Mouse (Mus musculus) kidney, postnatal 0 days (tissue): ENCODE measurements around the gene Pipox. TPM values are rescaled to one million over a fixed set of nuclear protein-coding genes. Genes with fewer than 3 reads are reported as not detected.

Source experiments
- ATAC-seq: fragments of 200-750 bp; cut with Nextera tagmentation; replicated peaks from 2 replicates; pipeline ENCODE4 v1.8.0; 2017; ENCODE audit warnings: low read depth, moderate number of reproducible peaks, moderate TSS enrichment, moderate library complexity; ENCODE audit not compliant: low FRiP score
- DNase-seq: peaks from one replicate; pipeline ENCODE4 v3.0.0-alpha.2; 2016; ENCODE audit warnings: low spot score
- H3K27ac ChIP-seq: fragments of 300-500 bp; sonication (generic); 2 replicates; pipeline ENCODE4 v1.5.1; 2014; ENCODE audit warnings: mild to moderate bottlenecking
- H3K27me3 ChIP-seq: fragments of 300-500 bp; sonication (generic); 2 replicates; pipeline ENCODE4 v1.6.1; 2014; ENCODE audit warnings: low read length, mixed read lengths; ENCODE audit not compliant: insufficient read depth
- H3K36me3 ChIP-seq: fragments of 300-500 bp; sonication (generic); 2 replicates; pipeline ENCODE4 v1.6.1; 2014; ENCODE audit warnings: low read length, mixed read lengths; ENCODE audit not compliant: insufficient read depth
- H3K4me1 ChIP-seq: fragments of 300-500 bp; sonication (generic); replicated peaks from 2 replicates; pipeline ENCODE4 v1.6.1; 2014; ENCODE audit warnings: antibody characterized with exemption, low read length, mixed read lengths; ENCODE audit not compliant: insufficient read depth
- H3K4me2 ChIP-seq: fragments of 300-500 bp; sonication (generic); 2 replicates; pipeline ENCODE4 v1.6.1; 2014; ENCODE audit warnings: mild to moderate bottlenecking, low read length, moderate library complexity, mixed read lengths
- H3K4me3 ChIP-seq: fragments of 300-500 bp; sonication (generic); replicated peaks from 2 replicates; pipeline ENCODE4 v1.5.1; 2014; ENCODE audit warnings: low read depth, low read length
- H3K9ac ChIP-seq: fragments of 300-500 bp; sonication (generic); 2 replicates; pipeline ENCODE4 v1.6.1; 2014; ENCODE audit warnings: low read depth, low read length
- H3K9me3 ChIP-seq: fragments of 300-500 bp; sonication (generic); replicated peaks from 2 replicates; pipeline ENCODE4 v1.6.1; 2016; ENCODE audit warnings: low read length, inconsistent platforms, mixed read lengths
- CTCF ChIP-seq: IDR thresholded peaks from 2 replicates; pipeline ENCODE4 v1.5.1; 2016; ENCODE audit warnings: antibody characterized with exemption, low read depth, mild to moderate bottlenecking, moderate library complexity
- WGBS: fragments of 180-500 bp; shearing (Covaris S2); extraction: QIAGEN DNeasy Blood & Tissue Kit; methylation state at CpG from one replicate; pipeline ENCODE4 v1.1.7; 2014; 5-methylcytosine and 5-hydroxymethylcytosine counted together
- polyA plus RNA-seq: library from polyadenylated mRNA; unstranded; fragments of >200 nt; fragmentation: Nextera tagmentation; extraction: Ambion mirVana; gene quantifications from 2 replicates; pipeline ENCODE4 v1.2.1, GENCODE M21; 2015

Gene Pipox
- polyA plus RNA-seq, 1 experiment from 2014 or later: 20.9 TPM

DNA sequence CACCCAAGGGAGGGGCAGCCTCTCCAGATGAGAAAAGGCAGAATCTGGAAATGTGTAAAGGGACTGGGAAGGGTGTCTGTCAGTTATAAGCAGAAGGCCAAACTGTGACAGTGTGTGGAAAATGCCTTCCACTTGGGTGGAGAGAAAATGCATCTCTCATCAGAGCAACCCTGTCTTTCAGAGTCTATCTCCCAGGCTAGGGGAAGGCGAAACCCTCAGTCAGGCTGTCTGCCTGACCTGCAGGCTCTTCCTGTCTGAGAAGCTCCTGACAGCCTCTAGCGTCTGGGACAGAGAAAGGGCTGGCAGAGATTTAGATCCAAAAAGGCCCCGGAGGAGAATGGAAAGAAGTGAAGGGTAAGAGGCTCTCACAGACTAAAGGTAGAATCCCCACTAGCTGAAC, 9.9 kb upstream of the Pipox start:
- no peak for DNase-seq
- TF ChIP-seq CTCF: no peak
- H3K9ac ChIP-seq: no peak overlapping the region
- H3K4me1 ChIP-seq: 0 out of 2 replicates have a peak, but pooled peaks cover 3% of the 10 kb centered on the region
- no peak overlapping the region for H3K4me3 ChIP-seq
- no peaks in the 10 kb centered on the region for H3K9me3 ChIP-seq
- no peaks in the 10 kb centered on the region; the same call in 1 of the 2 replicates for H3K27me3 ChIP-seq
- H3K36me3 ChIP-seq: no peaks in the 10 kb centered on the region
- ATAC-seq: no peak
- WGBS: 35% methylated on average over 3 of the region's 3 CpGs
- H3K4me2 ChIP-seq: no peak overlapping the region
- H3K27ac ChIP-seq: no peak overlapping the region

DNA sequence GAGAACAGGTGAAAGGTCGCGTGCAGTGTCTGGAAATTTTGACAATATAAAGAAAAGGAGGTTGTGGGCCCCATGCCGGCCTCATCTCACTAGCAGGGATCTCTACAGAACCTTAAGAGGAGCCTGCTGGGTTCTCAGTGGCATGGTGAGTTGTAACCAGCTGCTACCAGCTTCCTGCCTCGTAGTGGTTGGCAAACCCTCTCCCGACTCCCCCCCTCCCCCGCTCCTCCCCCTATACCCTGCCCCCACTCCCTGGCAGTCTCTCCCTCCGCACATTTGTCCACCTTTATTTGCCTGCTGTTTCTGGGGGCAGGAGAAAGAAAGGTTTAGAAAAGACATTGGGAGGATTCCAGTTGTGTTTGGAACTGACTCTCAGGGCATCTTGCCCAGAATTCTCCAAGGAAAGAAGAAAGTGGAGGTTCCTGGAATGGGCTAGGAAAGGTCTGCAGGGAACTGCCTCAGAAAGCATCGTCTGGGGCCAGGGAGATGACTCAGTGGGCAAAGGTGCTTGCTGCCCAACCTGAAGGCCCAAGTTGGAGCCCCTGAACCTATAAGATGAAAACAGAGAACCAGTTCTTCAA, 8.0 kb upstream of the Pipox start:
- 0 out of 2 replicates have a peak, but pooled peaks cover 2% of the 10 kb centered on the region for H3K4me1 ChIP-seq
- ATAC-seq (no peak), DNase-seq (no peak)
- no peaks in the 10 kb centered on the region for H3K36me3 ChIP-seq
- no peak for TF ChIP-seq CTCF
- H3K27ac ChIP-seq: no peak overlapping the region
- H3K9me3 ChIP-seq: no peaks in the 10 kb centered on the region
- no peak overlapping the region for H3K4me2 ChIP-seq
- no peak overlapping the region for H3K9ac ChIP-seq
- H3K4me3 ChIP-seq: no peak overlapping the region
- H3K27me3 ChIP-seq: no peaks in the 10 kb centered on the region; the same call in 1 of the 2 replicates
- WGBS: 39% methylated on average over 8 of the region's 8 CpGs

DNA sequence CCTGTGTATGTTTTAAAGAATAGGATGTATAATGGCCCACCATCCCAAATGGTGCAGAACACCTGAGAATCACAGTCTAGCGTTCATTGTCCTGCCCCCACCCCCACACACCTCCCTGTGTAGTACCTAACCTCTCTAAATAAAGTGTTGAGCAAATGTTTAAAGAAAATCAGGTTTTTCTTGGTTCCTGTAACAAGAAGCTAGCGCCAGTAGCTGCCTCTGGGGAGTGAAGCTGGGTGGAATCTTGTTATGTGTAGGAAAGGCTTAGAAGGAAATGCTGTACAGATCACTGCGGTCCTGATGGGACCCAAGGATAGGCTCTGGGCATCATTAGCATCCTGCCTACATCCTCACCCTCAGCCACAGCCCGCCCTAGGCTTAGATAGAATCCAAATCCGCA, 7.5 kb upstream of the Pipox start:
- no peak overlapping the region for H3K27ac ChIP-seq
- H3K36me3 ChIP-seq: no peaks in the 10 kb centered on the region
- WGBS: 57% methylated on average over 5 of the region's 5 CpGs
- no peak overlapping the region for H3K4me2 ChIP-seq
- DNase-seq (no peak), ATAC-seq (no peak)
- no peak for TF ChIP-seq CTCF
- H3K9ac ChIP-seq: no peak overlapping the region
- no peak overlapping the region for H3K4me3 ChIP-seq
- no peaks in the 10 kb centered on the region for H3K9me3 ChIP-seq
- H3K4me1 ChIP-seq: no peaks in the 10 kb centered on the region
- H3K27me3 ChIP-seq: no peaks in the 10 kb centered on the region; the same call in 1 of the 2 replicates

DNA sequence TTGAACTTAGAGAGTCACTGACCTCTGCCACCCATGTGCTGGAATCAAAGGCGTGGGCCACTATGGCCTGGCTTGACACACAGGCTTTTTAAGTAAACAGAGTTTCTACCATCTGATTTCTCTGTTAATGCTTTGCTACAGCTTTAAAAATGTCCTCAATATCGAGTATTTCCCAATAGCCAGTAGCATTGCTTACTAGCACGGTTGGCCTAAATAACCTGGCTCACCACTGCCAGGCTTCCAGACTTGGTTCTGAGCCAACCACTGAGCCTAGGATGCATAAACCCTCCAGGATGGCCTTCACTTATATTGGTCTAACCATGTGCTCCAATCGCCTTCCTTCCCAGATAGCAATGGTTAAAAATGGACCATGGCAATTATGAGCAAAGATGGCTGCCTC, 6.8 kb upstream of the Pipox start:
- H3K27me3 ChIP-seq: no peaks in the 10 kb centered on the region; the same call in 1 of the 2 replicates
- WGBS: 87% methylated on average over 4 of the region's 4 CpGs
- H3K27ac ChIP-seq: no peak overlapping the region
- ATAC-seq (no peak), DNase-seq (no peak)
- no peaks in the 10 kb centered on the region for H3K36me3 ChIP-seq
- no peak overlapping the region for H3K4me3 ChIP-seq
- no peak overlapping the region for H3K4me2 ChIP-seq
- H3K9me3 ChIP-seq: no peaks in the 10 kb centered on the region
- no peak for TF ChIP-seq CTCF
- no peak overlapping the region for H3K9ac ChIP-seq
- no peaks in the 10 kb centered on the region for H3K4me1 ChIP-seq

DNA sequence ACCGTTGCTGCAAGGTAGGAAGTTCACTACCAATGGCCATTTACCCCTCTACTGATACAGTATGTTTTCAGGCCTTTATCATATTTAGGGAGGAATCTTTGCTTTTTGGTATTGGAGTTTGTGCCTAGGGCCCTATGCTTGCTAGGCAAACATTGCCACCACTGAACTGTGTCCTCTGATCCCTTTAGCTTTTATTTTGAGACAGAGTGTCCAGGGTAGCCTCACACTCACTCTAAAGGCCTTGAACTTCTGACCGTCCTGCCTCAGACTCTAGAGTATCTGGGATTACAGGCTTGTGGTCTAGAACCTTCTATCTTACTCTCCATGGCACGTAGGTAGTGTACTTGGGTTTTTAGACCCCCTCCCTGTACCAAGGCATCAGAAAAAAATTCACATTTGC, 6.3 kb upstream of the Pipox start:
- Histone ChIP-seq H3K9ac (no peak overlapping the region), H3K36me3 (no peaks in the 10 kb centered on the region), H3K27ac (no peak overlapping the region), H3K27me3 (no peaks in the 10 kb centered on the region; the same call in 1 of the 2 replicates), H3K4me2 (no peak overlapping the region), H3K4me3 (no peak overlapping the region), H3K4me1 (no peaks in the 10 kb centered on the region), H3K9me3 (no peaks in the 10 kb centered on the region)
- WGBS: 79% methylated on average over 3 of the region's 3 CpGs
- DNase-seq (no peak), ATAC-seq (no peak)
- no peak for TF ChIP-seq CTCF

DNA sequence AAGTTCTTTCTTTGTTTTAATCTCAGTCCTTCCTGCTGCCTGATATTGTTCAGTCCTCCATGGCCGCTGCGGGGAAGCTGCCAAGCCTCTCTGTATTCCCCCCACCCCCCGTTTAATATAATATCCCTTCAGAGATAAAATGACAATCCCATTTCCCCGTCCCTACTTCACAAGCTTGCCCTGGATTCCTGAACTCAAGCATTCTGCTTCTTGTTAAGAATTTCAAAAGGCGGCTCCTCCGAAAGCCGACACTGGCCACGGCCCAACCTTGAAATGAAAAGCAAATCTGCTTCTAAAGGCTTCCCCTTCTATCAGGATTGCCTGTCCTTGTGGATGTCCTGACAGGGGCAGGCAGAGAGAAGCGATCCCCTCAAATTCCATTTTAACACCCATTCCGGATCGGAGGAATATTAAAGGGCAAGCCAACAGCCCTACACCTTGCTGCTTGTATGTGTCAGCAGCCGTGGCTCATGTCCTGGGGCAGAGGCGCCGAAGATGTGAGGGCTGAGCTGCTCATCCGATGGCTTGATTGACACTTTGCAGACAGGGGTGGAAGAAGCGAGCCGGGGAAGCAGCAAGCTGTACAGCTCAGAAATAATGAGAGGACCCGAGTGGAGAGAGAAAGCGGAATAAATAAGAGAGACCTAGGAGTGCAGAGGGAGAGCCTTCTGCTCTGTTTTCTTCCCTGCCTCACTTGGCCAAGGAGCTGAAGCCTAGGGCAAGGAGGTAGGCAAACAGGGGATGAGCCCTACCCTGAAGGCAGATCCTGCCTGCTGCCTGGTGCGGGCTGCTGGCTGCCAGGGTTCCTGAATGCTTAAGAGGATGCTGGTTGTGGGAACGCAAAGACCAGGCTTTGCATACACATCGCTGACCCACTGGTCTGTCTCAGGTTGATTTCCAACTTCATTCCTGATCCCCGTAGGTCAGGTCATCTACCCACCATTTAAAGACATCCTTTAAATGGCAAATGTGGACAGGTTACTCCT, 3.2 kb upstream of the Pipox start:
- Histone ChIP-seq H3K27me3 (no peaks in the 10 kb centered on the region; the same call in 1 of the 2 replicates), H3K36me3 (no peaks in the 10 kb centered on the region), H3K9me3 (no peaks in the 10 kb centered on the region), H3K9ac (no peak overlapping the region), H3K4me3 (no peak overlapping the region), H3K27ac (no peak overlapping the region), H3K4me2 (no peak overlapping the region), H3K4me1 (peaks cover 12% of the 10 kb centered on the region)
- DNase-seq (no peak), ATAC-seq (no peak)
- TF ChIP-seq CTCF: no peak
- 26% methylated on average over 23 of the region's 23 CpGs for WGBS
